13 mouse cellular contexts compared by ENCODE assay signal in genomic region chr17:5822541-5822940, GRCm38 (mm10). TPM values are rescaled to one million over a fixed set of nuclear protein-coding genes. Genes with fewer than 3 reads are reported as not detected.
A peak's percentile ranks its signal among the peaks of the same experiment; 100 is the strongest.
DNase-seq lines count a peak whose midpoint lies in the region; ATAC-seq and TF ChIP-seq lines count a peak whose summit lies in the region.
"Had no signal": no experiment of that assay in that cellular context is flagged by ENCODE, and none has a peak within 500 bp of the region (broad histone marks: within the 10 kb centered on the region; RNA-seq: fewer than 3 reads in every experiment).

No protein-coding gene starts in this region.

- H3K27ac ChIP-seq in heart, adult 2 months = no peak overlapping the region; the same call in 1 of the 2 replicates
- H3K27ac ChIP-seq in limb, embryonic 15.5 days = 0 out of 2 replicates have a peak overlapping the region, but pooled peaks have one; percentile 54
- no peak overlapping the region for H3K27ac ChIP-seq in limb, embryonic 10.5 days
- H3K27ac ChIP-seq: forebrain, embryonic 10.5 days; intestine, embryonic 15.5 days had no signal

- H3K79me2 ChIP-seq in heart, adult 2 months (replicated peaks; ENCODE audit: control insufficient read depth, insufficient read depth, low read length) = no peaks in the 10 kb centered on the region

- WGBS in heart, adult 2 months = 35% methylated on average over 2 of the region's 2 CpGs
- WGBS in limb, embryonic 15.5 days = 63% methylated on average over 2 of the region's 2 CpGs
- 75% methylated on average over 2 of the region's 2 CpGs for WGBS in limb, embryonic 10.5 days

- ATAC-seq in limb, embryonic 15.5 days (ENCODE audit: insufficient number of reproducible peaks, low FRiP score, low TSS enrichment, low read depth) = no peak
- ATAC-seq: intestine, embryonic 15.5 days had no signal

- H3K27me3 ChIP-seq in heart, adult 2 months (ENCODE audit: control insufficient read depth, insufficient read depth, low read length) = no peaks in the 10 kb centered on the region
- H3K27me3 ChIP-seq in limb, embryonic 15.5 days = no peaks in the 10 kb centered on the region
- no peaks in the 10 kb centered on the region for H3K27me3 ChIP-seq in limb, embryonic 10.5 days (ENCODE audit: low read depth, poor library complexity, severe bottlenecking)
- H3K27me3 ChIP-seq: CH12.LX; intestine, embryonic 15.5 days had no signal

- peaks cover 7% of the 10 kb centered on the region for H3K4me1 ChIP-seq in heart, adult 2 months (ENCODE audit: control insufficient read depth, insufficient read depth, low read length)
- peaks cover 23% of the 10 kb centered on the region for H3K4me1 ChIP-seq in limb, embryonic 15.5 days
- no peaks in the 10 kb centered on the region; the same call in 1 of the 2 replicates for H3K4me1 ChIP-seq in limb, embryonic 10.5 days
- H3K4me1 ChIP-seq: intestine, embryonic 15.5 days had no signal

- peaks cover 2% of the 10 kb centered on the region; the same call in 1 of the 2 replicates for H3K36me3 ChIP-seq in heart, adult 2 months (ENCODE audit: control insufficient read depth, insufficient read depth, low read length)
- H3K36me3 ChIP-seq in limb, embryonic 15.5 days = no peaks in the 10 kb centered on the region
- no peaks in the 10 kb centered on the region for H3K36me3 ChIP-seq in limb, embryonic 10.5 days
- H3K36me3 ChIP-seq: forebrain, embryonic 10.5 days; intestine, embryonic 15.5 days had no signal

- no peak overlapping the region for H3K9ac ChIP-seq in heart, adult 2 months (ENCODE audit: low read depth, low read length)
- H3K9ac ChIP-seq in limb, embryonic 15.5 days = no peak overlapping the region
- H3K9ac ChIP-seq: intestine, embryonic 15.5 days had no signal

- TF ChIP-seq POLR2A in heart, adult 2 months (IDR thresholded peaks at IDR 0.05; ENCODE audit: insufficient read depth, low read depth, low read length) = no peak

- peak; percentile 50 for DNase-seq in heart, adult 8-10 months (ENCODE audit: low spot score)
- no peak for DNase-seq in heart, adult 2 months
- DNase-seq in limb, embryonic 10.5 days (ENCODE audit: low spot score) = no peak
- DNase-seq in 3T3-L1 (ENCODE audit: low read depth, low spot score) (peak; percentile 99), adipocyte (ENCODE audit: low spot score) (peak; percentile 51)
- no peak for DNase-seq in urinary bladder, postnatal 25 days (ENCODE audit: low spot score)
- no peak for DNase-seq in ovary, adult 18-20 months (ENCODE audit: low spot score)
- DNase-seq: cerebellum, postnatal 36 days; right cerebral cortex, postnatal 4 days had no signal

- no peak for TF ChIP-seq EP300 in heart, adult 2 months (IDR thresholded peaks at IDR 0.05; ENCODE audit: insufficient read depth, low read depth, low read length)

- H3K9me3 ChIP-seq in limb, embryonic 15.5 days = no peaks in the 10 kb centered on the region
- H3K9me3 ChIP-seq in limb, embryonic 10.5 days (replicated peaks) = no peaks in the 10 kb centered on the region
- H3K9me3 ChIP-seq: forebrain, embryonic 10.5 days; intestine, embryonic 15.5 days had no signal

- no peak for TF ChIP-seq CTCF in heart, adult 2 months (IDR thresholded peaks at IDR 0.05)

- H3K4me3 ChIP-seq in heart, adult 2 months = no peak overlapping the region
- H3K4me3 ChIP-seq in limb, embryonic 15.5 days = no peak overlapping the region
- H3K4me3 ChIP-seq in limb, embryonic 10.5 days = no peak overlapping the region
- H3K4me3 ChIP-seq: forebrain, embryonic 10.5 days; intestine, embryonic 15.5 days had no signal

- intact Hi-C loops in heart, adult 2 months (cut with DNase I) = no loop called here

- no peak overlapping the region for H3K4me2 ChIP-seq in limb, embryonic 15.5 days
- H3K4me2 ChIP-seq: intestine, embryonic 15.5 days had no signal

RNA-seq across cellular contexts. Expression of gene Snx9, which starts 18.6 kb away (rescaled TPM):
- total RNA-seq in heart, adult 8-10 months (2022) = 10 to 100 TPM; 29.0 to 32.4 (median 30.3) TPM
- total RNA-seq in heart, adult 2 months (2021) = 10 to 100 TPM; 30.2 to 31.9 TPM
- 16.7 and 27.0 TPM in 2 replicates for polyA plus RNA-seq in heart, adult 2 months (2012; rRNA removed)
- polyA plus RNA-seq in limb, embryonic 15.5 days (2015; fragmentation: Nextera tagmentation; extraction: Ambion mirVana) = 33.7 and 34.9 TPM in 2 replicates
- 18.4 and 19.4 TPM in 2 replicates for polyA plus RNA-seq in limb, embryonic 10.5 days (2016; fragmentation: Nextera tagmentation; extraction: Ambion mirVana)

Comparison
In these comparisons a context has a peak if more than half of its experiments do, and no peak if none do; other contexts are left out.
1. DNase-seq: peak in heart, adult 8-10 months (single experiment), 3T3-L1 (single experiment) and adipocyte (single experiment); none in heart, adult 2 months (0 of 2), limb, embryonic 10.5 days (single experiment), urinary bladder, postnatal 25 days (single experiment) and ovary, adult 18-20 months (single experiment).